Mouse (Mus musculus) heart, adult 2 months (tissue): ENCODE measurements around the gene Plekha6.

Experiments
- CTCF ChIP-seq: fragments of 200-600 bp; IDR thresholded peaks from 2 replicates; pipeline ENCODE4 v1.8.1; 2022; ENCODE audit warnings: antibody characterized with exemption, mild to moderate bottlenecking, moderate library complexity
- POLR2A ChIP-seq: fragments of 200-500 bp; IDR thresholded peaks from 2 replicates; pipeline ENCODE4 v1.6.1; 2011; ENCODE audit warnings: mild to moderate bottlenecking, low read depth, low read length, control low read depth; ENCODE audit not compliant: insufficient read depth

DNA sequence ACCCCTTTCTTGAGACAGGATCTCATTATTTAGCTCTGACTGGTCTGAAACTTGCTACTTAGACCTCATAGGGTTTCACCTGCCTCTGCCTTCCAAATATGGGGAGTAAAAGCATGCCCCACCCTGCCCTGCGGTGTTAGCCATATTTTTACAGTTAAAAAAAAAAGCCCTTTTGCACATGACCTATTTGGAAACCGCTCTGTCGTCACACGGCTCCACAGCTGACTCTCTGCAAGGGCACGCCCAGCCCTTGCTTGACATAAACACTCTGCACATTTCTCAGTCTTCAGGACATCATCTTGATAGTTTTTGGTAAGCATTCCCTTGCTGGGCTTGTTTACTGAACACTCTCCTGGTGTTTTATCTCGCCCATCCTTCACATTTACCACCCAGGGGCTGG is 11.1 kb downstream of the Plekha6 start:
- TF ChIP-seq POLR2A (no peak), CTCF (no peak)
